Mouse (Mus musculus) adrenal gland, adult 8-10 months (tissue): ENCODE measurements around the gene Tex101. TPM values are rescaled to one million over a fixed set of nuclear protein-coding genes. Genes with fewer than 3 reads are reported as not detected.
"Not testable (repeated sequence)": the region's sequence is repeated elsewhere in the genome, so short reads cannot be mapped to it uniquely, and the experiment has no call there.

Experiments used
- DNase-seq: peaks from one replicate; pipeline ENCODE4 v3.0.0; 2022
- total RNA-seq, 4 experiments: library from RNA; stranded (reverse); gene quantifications; 2 replicates each; pipeline ENCODE4 v1.2.4; 2022

Tex101 gene
- total RNA-seq, 4 experiments from 2014 or later: not detected

- DNase-seq: no peak
Measured at GRCm38 (mm10) chr7:24630116-24630880, 46.2 kb downstream of the Tex101 start.

GRCm38 (mm10) chr7:24629672-24630071 lies 46.8 kb downstream of the Tex101 start:
- DNase-seq: peak; percentile 55

GRCm38 (mm10) chr7:24628685-24629610 lies 47.5 kb downstream of the Tex101 start:
- DNase-seq: peak; percentile 88

GRCm38 (mm10) chr7:24622967-24623366 lies 53.5 kb downstream of the Tex101 start:
- no peak for DNase-seq

GRCm38 (mm10) chr7:24621193-24621592 lies 55.3 kb downstream of the Tex101 start:
- DNase-seq: no peak

GRCm38 (mm10) chr7:24619671-24620397 lies 56.6 kb downstream of the Tex101 start:
- no peak for DNase-seq

- DNase-seq: not testable (repeated sequence)
Measured at GRCm38 (mm10) chr7:24618374-24618773, 58.1 kb downstream of the Tex101 start.

Other genes with a start within 250 kb of the Tex101 start
- gene Irgc1, start 224.4 kb downstream of the Tex101 start, total RNA-seq: not detected
- gene Plaur, start 214.2 kb downstream of the Tex101 start, total RNA-seq: 10 to 100 TPM in 3 of 4 experiments, 1 to 10 TPM in 1; 9.6 to 19.2 (median 10.2) TPM
- gene Cadm4, start 194.7 kb downstream of the Tex101 start, total RNA-seq: 1 to 10 TPM; 3.1 to 4.7 (median 4.1) TPM
- 1 to 10 TPM; 4.9 to 7.3 (median 5.6) TPM for gene Zfp428, start 169.7 kb downstream of the Tex101 start, total RNA-seq
- gene AC161166.1, start 164.2 kb downstream of the Tex101 start, total RNA-seq: not detected
- gene Irgq, start 146.0 kb downstream of the Tex101 start, total RNA-seq: 10 to 100 TPM; 26.7 to 30.9 (median 27.8) TPM
- gene Pinlyp, start 130.6 kb downstream of the Tex101 start, total RNA-seq: not detected
- gene Xrcc1, start 130.4 kb downstream of the Tex101 start, total RNA-seq: 10 to 100 TPM; 39.2 to 55.5 (median 46.6) TPM
- 10 to 100 TPM; 32.4 to 44.0 (median 39.1) TPM for gene Ethe1, start 89.1 kb downstream of the Tex101 start, total RNA-seq
- under 1 TPM; 0.20 to 0.59 (median 0.38) TPM for gene Zfp575, start 89.0 kb downstream of the Tex101 start, total RNA-seq
- 10 to 100 TPM in 2 of 4 experiments, 1 to 10 TPM in 2; 6.2 to 12.9 (median 9.9) TPM for gene Phldb3, start 65.9 kb downstream of the Tex101 start, total RNA-seq
- gene Lypd3, start 40.1 kb downstream of the Tex101 start, total RNA-seq: under 1 TPM in 3 of 4 experiments, not detected in 1; 0.34 to 0.96 (median 0.66) TPM
- gene BC049730, start 32.6 kb upstream of the Tex101 start, total RNA-seq: not detected
- gene Gm4763, start 50.2 kb upstream of the Tex101 start, total RNA-seq: not detected
- under 1 TPM in 2 of 4 experiments, not detected in 2; 0.14 to 0.15 TPM for gene Cd177, start 83.6 kb upstream of the Tex101 start, total RNA-seq
- under 1 TPM in 1 of 4 experiments, not detected in 3; 0.23 TPM for gene Ceacam10, start 100.5 kb upstream of the Tex101 start, total RNA-seq
- not detected for gene Gm9844, start 185.5 kb upstream of the Tex101 start, total RNA-seq
- not detected for gene Lypd4, start 193.3 kb upstream of the Tex101 start, total RNA-seq
- gene Dmrtc2, start 193.4 kb upstream of the Tex101 start, total RNA-seq: not detected
- 1,000 to 10,000 TPM in 3 of 4 experiments, 100 to 1,000 TPM in 1; 823 to 1,088 (median 1,017) TPM for gene Rps19, start 207.7 kb upstream of the Tex101 start, total RNA-seq
- 1 to 10 TPM in 2 of 4 experiments, under 1 TPM in 2; 0.44 to 2.1 (median 1.2) TPM for gene Cd79a, start 220.7 kb upstream of the Tex101 start, total RNA-seq
- gene Arhgef1, start 226.2 kb upstream of the Tex101 start, total RNA-seq: 100 to 1,000 TPM in 2 of 4 experiments, 10 to 100 TPM in 2; 70.6 to 172 (median 113) TPM